Mouse (Mus musculus) heart, postnatal 0 days (tissue): Measurements from ENCODE around the gene Arpc1b. TPM values are rescaled to one million over a fixed set of nuclear protein-coding genes. Genes with fewer than 3 reads are reported as not detected.

Source experiments
- ATAC-seq: fragments of 200-750 bp; cut with Nextera tagmentation; 2 replicates; pipeline ENCODE4 v1.8.0; 2017; ENCODE audit warnings: low read depth, moderate number of reproducible peaks, moderate library complexity; ENCODE audit not compliant: insufficient read depth
- DNase-seq: peaks from one replicate; pipeline ENCODE4 v3.0.0-alpha.2; 2016; ENCODE audit warnings: low spot score
- H3K27ac ChIP-seq: fragments of 300-500 bp; sonication (generic); 2 replicates; pipeline ENCODE4 v1.5.1; 2014; ENCODE audit warnings: low read depth, mild to moderate bottlenecking
- H3K27me3 ChIP-seq: fragments of 300-500 bp; sonication (generic); 2 replicates; pipeline ENCODE4 v1.6.1; 2014; ENCODE audit warnings: low read length, mixed read lengths; ENCODE audit not compliant: control insufficient read depth, insufficient read depth
- H3K36me3 ChIP-seq: fragments of 300-500 bp; sonication (generic); replicated peaks from 2 replicates; pipeline ENCODE4 v1.6.1; 2014; ENCODE audit warnings: low read length, mixed read lengths; ENCODE audit not compliant: control insufficient read depth, insufficient read depth
- H3K4me1 ChIP-seq: fragments of 300-500 bp; sonication (generic); 2 replicates; pipeline ENCODE4 v1.6.1; 2014; ENCODE audit warnings: antibody characterized with exemption; ENCODE audit not compliant: control insufficient read depth, insufficient read depth
- H3K4me2 ChIP-seq: fragments of 300-500 bp; sonication (generic); 2 replicates; pipeline ENCODE4 v1.6.1; 2014; ENCODE audit warnings: low read depth, mild to moderate bottlenecking, low read length, moderate library complexity
- H3K4me3 ChIP-seq: fragments of 300-500 bp; sonication (generic); 2 replicates; pipeline ENCODE4 v1.5.1; 2014; ENCODE audit warnings: low read depth, low read length
- H3K9ac ChIP-seq: fragments of 300-500 bp; sonication (generic); replicated peaks from 2 replicates; pipeline ENCODE4 v1.6.1; 2014; ENCODE audit warnings: low read depth, low read length, mixed read lengths
- H3K9me3 ChIP-seq: fragments of 300-500 bp; sonication (generic); replicated peaks from 2 replicates; pipeline ENCODE4 v1.6.1; 2016; ENCODE audit warnings: low read length; ENCODE audit not compliant: control insufficient read depth
- CTCF ChIP-seq: IDR thresholded peaks from 2 replicates; pipeline ENCODE4 v1.5.1; 2016; ENCODE audit warnings: antibody characterized with exemption, control low read depth, low read depth
- EP300 ChIP-seq: IDR thresholded peaks from 2 replicates; pipeline ENCODE4 v1.6.1; 2016; ENCODE audit warnings: antibody characterized with exemption, low read depth
- WGBS: fragments of 180-500 bp; shearing (Covaris S2); extraction: QIAGEN DNeasy Blood & Tissue Kit; methylation state at CpG from one replicate; pipeline ENCODE4 v1.1.7; 2014; 5-methylcytosine and 5-hydroxymethylcytosine counted together
- polyA plus RNA-seq: library from polyadenylated mRNA; unstranded; fragments of >200 nt; fragmentation: Nextera tagmentation; extraction: Ambion mirVana; gene quantifications from 2 replicates; pipeline ENCODE4 v1.2.1, GENCODE M21; 2015
- total RNA-seq: library from RNA; depleted of rRNA; stranded (reverse); fragments of >200 nt; gene quantifications from 2 replicates; pipeline ENCODE4 v1.2.3, GENCODE M21; 2014; ENCODE audit warnings: low replicate concordance

Gene Arpc1b
- total and polyA plus RNA-seq, 2 experiments from 2014 or later: 179 to 267 TPM

DNA sequence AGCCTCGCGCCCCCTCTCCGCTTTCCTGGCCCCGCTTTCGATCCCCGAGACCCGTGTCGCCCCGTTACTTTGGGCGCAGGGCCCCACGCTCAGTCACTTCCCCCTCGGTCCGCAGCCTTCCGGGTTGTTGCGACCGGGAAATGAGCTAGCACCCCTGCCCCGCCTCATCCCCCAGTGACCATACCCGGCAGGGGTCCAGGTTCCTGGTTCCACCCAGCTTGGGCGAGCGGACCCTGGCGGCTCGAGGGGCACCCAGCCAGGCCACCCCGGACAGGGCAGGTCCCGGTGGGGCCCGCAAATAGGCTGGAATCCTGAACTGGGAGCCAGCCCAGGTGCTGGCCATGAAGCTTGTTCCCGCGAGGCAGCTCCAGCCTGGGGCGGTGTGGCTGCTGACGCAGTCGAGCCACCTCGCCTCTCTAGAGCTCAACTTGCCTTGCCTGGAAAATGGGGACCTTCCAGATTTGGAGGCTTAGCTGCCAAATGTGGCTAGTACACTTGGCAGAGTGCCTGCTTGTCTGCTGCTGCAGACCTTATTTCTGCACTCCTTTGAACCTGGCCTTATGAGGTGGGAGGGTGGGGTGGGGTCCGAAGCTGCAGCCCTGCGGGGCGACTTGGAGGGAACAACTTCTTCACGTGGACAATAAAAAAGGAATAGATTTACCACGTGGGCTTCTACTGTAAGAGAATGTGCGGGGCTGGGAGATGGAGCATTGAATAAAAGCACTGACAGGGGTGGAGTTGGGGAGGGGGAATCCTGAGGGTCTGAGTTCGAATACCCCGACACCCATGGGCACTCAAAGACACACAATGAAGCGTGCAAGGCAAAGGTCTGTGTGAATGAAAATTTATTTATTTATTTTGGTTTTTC is 825 bp downstream of the Arpc1b start:
- Histone ChIP-seq H3K36me3 (peaks cover 9% of the 10 kb centered on the region), H3K9ac (peak overlapping the region; percentile 62), H3K9me3 (no peaks in the 10 kb centered on the region), H3K4me3 (peak overlapping the region; percentile 69), H3K4me1 (no peaks in the 10 kb centered on the region), H3K27ac (peak overlapping the region; percentile 72), H3K4me2 (peak overlapping the region; percentile 64), H3K27me3 (no peaks in the 10 kb centered on the region)
- 16% methylated on average over 25 of the region's 40 CpGs for WGBS
- TF ChIP-seq CTCF (no peak), EP300 (no peak)
- peak; percentile 42 for DNase-seq
- peak; percentile 50 for ATAC-seq

DNA sequence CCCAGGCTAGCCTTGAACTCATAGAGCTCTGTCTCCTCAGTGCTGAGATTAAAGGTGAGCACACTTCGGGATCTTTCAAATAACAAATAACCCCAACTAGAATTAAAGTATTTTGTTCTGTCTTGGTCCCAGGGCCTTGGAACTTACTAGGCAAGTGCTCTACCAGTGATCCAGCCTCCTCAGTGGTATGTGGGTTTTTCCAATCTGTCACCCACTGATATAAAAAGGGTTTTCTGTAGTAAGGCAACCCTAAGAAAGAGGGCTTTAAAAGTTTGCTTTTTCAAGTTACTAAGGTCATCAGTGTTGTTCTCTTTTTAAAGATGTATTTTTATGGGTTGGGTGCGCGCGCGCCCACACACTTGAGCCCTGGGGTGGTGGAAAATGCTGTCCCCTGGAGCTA is 1.7 kb downstream of the Arpc1b start:
- DNase-seq (no peak), ATAC-seq (no peak)
- TF ChIP-seq CTCF (no peak), EP300 (no peak)
- H3K36me3 ChIP-seq: 0 out of 2 replicates have a peak, but pooled peaks cover under 1% of the 10 kb centered on the region
- H3K4me3 ChIP-seq: peak overlapping the region; percentile 69
- H3K27ac ChIP-seq: peak overlapping the region; percentile 87
- no peak overlapping the region for H3K9ac ChIP-seq
- 77% methylated on average over 5 of the region's 5 CpGs for WGBS
- H3K4me1 ChIP-seq: 0 out of 2 replicates have a peak, but pooled peaks cover 4% of the 10 kb centered on the region
- peak overlapping the region; percentile 64 for H3K4me2 ChIP-seq
- no peaks in the 10 kb centered on the region for H3K9me3 ChIP-seq
- no peaks in the 10 kb centered on the region for H3K27me3 ChIP-seq

DNA sequence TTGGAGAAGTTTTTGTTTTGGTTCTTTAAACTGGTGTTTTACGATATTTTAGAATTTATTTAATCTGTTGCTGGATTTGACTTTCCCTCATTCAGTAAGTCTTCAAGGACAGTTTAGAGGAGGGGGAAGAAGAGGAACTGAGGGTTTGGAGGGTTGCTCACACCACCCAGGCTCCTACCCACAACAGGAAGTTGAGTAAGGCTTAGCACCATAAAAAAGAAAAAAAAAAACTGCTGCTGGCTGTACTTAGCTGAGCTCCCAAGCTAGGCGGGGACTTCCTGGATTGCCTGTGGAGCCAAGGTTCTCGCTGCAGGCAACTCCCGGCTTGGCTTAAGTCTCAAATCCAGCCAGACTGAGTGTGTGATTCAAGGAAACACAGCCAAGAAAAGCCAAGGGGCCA is 2.3 kb downstream of the Arpc1b start:
- Histone ChIP-seq H3K4me1 (0 out of 2 replicates have a peak, but pooled peaks cover 5% of the 10 kb centered on the region), H3K9ac (no peak overlapping the region)
- 37% methylated on average over 4 of the region's 4 CpGs for WGBS

DNA sequence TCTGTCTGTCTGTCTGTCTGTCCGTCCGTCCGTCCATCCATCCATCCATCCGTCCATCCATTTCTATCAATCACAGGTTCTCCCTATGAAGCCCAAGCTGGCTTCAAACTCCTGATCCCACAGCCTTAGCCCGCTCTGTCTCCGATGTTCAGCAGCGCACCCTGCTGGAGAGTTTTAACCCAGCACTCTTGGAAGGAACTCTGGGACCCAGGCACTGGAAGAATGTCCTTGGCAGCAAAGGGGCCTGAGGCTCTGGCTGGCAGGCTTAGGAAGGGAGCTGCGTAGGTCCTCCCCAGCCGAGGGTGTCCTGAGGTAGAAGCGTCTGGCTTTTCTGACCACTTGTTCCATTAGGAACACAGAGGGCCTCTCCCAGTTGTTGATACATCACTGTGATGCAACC is 2.9 kb downstream of the Arpc1b start:
- WGBS: 35% methylated on average over 10 of the region's 10 CpGs
- 0 out of 2 replicates have a peak, but pooled peaks cover 5% of the 10 kb centered on the region for H3K4me1 ChIP-seq
- peak overlapping the region; percentile 87 for H3K27ac ChIP-seq
- TF ChIP-seq EP300 (no peak), CTCF (peak; percentile 60)
- H3K9me3 ChIP-seq: no peaks in the 10 kb centered on the region
- DNase-seq (no peak), ATAC-seq (peak; percentile 39)
- peak overlapping the region; percentile 34 for H3K4me2 ChIP-seq
- 0 out of 2 replicates have a peak overlapping the region, but pooled peaks have one; percentile 4 for H3K4me3 ChIP-seq
- no peaks in the 10 kb centered on the region for H3K27me3 ChIP-seq
- H3K36me3 ChIP-seq: no peaks in the 10 kb centered on the region
- no peak overlapping the region; the same call in 1 of the 2 replicates for H3K9ac ChIP-seq

More for the DNA sequence above, 2.3 kb downstream of the Arpc1b start:
- peak; percentile 82 for DNase-seq
- H3K36me3 ChIP-seq: no peaks in the 10 kb centered on the region
- H3K27ac ChIP-seq: peak overlapping the region; percentile 87
- H3K4me3 ChIP-seq: peak overlapping the region; percentile 69; the same call in 1 of the 2 replicates
- TF ChIP-seq EP300 (peak; percentile 44; the same call in 1 of the 2 replicates), CTCF (no peak)
- H3K4me2 ChIP-seq: peak overlapping the region; percentile 64
- H3K27me3 ChIP-seq: no peaks in the 10 kb centered on the region
- ATAC-seq: peak; percentile 55
- H3K9me3 ChIP-seq: no peaks in the 10 kb centered on the region

DNA sequence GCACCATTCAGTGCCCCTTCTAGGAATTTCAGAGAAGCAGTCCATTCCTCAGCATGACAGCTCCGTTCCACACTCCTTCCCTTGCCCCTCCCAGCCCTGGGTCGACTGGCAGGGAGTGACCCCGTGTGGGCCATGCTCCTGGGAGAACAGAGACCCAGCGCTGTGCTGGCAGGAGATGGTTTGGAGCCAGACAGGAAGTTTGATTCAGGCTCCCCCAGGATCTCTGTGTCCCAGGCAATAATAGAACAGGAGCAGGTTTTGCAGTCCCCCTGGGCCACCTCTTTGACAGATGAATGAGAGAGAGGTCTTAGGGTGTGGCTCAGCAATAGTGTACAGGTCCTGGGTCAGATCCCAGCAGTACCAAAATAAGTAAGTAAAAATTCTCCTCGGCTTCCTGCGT is 4.0 kb downstream of the Arpc1b start:
- DNase-seq: no peak
- Histone ChIP-seq H3K4me2 (no peak overlapping the region), H3K36me3 (peaks cover 9% of the 10 kb centered on the region; the same call in 1 of the 2 replicates), H3K9ac (no peak overlapping the region), H3K4me3 (no peak overlapping the region), H3K27me3 (no peaks in the 10 kb centered on the region), H3K27ac (0 out of 2 replicates have a peak overlapping the region, but pooled peaks have one; percentile 22), H3K4me1 (0 out of 2 replicates have a peak, but pooled peaks cover 5% of the 10 kb centered on the region), H3K9me3 (no peaks in the 10 kb centered on the region)
- TF ChIP-seq CTCF (no peak), EP300 (no peak)
- WGBS: 50% methylated on average over 6 of the region's 6 CpGs
- no peak for ATAC-seq
